Mouse (Mus musculus): ENCODE results near the gene Maff. TPM values are rescaled to one million over a fixed set of nuclear protein-coding genes. Genes with fewer than 3 reads are reported as not detected.
A peak's percentile ranks its signal among the peaks of the same experiment; 100 is the strongest.

The Maff gene
- polyA plus RNA-seq, 1 experiment = 6.4 TPM

- Histone ChIP-seq H3K9me3 (no peaks in the 10 kb centered on the region), H3K4me3 (replicated peaks) (peak overlapping the region; percentile 94), H3K36me3 (replicated peaks; ENCODE audit: low read length) (peaks cover 16% of the 10 kb centered on the region), H3K4me1 (peaks cover 59% of the 10 kb centered on the region), H3K27me3 (replicated peaks) (no peaks in the 10 kb centered on the region)
- TF ChIP-seq FLI1 (IDR thresholded peaks at IDR 0.05; ENCODE audit: low read length) = no peak
- TF ChIP-seq GATA1 (IDR thresholded peaks at IDR 0.05; ENCODE audit: borderline replicate concordance, low read length) = no peak
Measured at GRCm38 (mm10) chr15:79328939-79329275, 17.5 kb upstream of the Maff start.

GRCm38 (mm10) chr15:79329346-79329978, 17.0 kb upstream of the Maff start:
- H3K4me1 ChIP-seq = peaks cover 59% of the 10 kb centered on the region
- no peak overlapping the region for H3K4me3 ChIP-seq (replicated peaks)
- TF ChIP-seq FLI1 (IDR thresholded peaks at IDR 0.05; ENCODE audit: low read length) (no peak), GATA1 (IDR thresholded peaks at IDR 0.05; ENCODE audit: borderline replicate concordance, low read length) (no peak)
- H3K27me3 ChIP-seq (replicated peaks) = no peaks in the 10 kb centered on the region
- H3K9me3 ChIP-seq = no peaks in the 10 kb centered on the region
- H3K36me3 ChIP-seq (replicated peaks; ENCODE audit: low read length) = peaks cover 11% of the 10 kb centered on the region

- Histone ChIP-seq H3K27me3 (replicated peaks) (peaks cover 4% of the 10 kb centered on the region), H3K4me1 (peaks cover 59% of the 10 kb centered on the region), H3K4me3 (replicated peaks) (no peak overlapping the region), H3K36me3 (replicated peaks; ENCODE audit: low read length) (peaks cover 7% of the 10 kb centered on the region), H3K9me3 (no peaks in the 10 kb centered on the region)
- no peak for TF ChIP-seq FLI1 (IDR thresholded peaks at IDR 0.05; ENCODE audit: low read length)
- TF ChIP-seq GATA1 (IDR thresholded peaks at IDR 0.05; ENCODE audit: borderline replicate concordance, low read length) = no peak
Measured at GRCm38 (mm10) chr15:79329979-79330363, 16.4 kb upstream of the Maff start.

- Histone ChIP-seq H3K4me3 (replicated peaks) (no peak overlapping the region), H3K27me3 (replicated peaks) (peaks cover 6% of the 10 kb centered on the region), H3K36me3 (replicated peaks; ENCODE audit: low read length) (peaks cover 2% of the 10 kb centered on the region), H3K9me3 (no peaks in the 10 kb centered on the region), H3K4me1 (peaks cover 59% of the 10 kb centered on the region)
- no peak for TF ChIP-seq GATA1 (IDR thresholded peaks at IDR 0.05; ENCODE audit: borderline replicate concordance, low read length)
- no peak for TF ChIP-seq FLI1 (IDR thresholded peaks at IDR 0.05; ENCODE audit: low read length)
Measured at GRCm38 (mm10) chr15:79330521-79330920, 15.9 kb upstream of the Maff start.

GRCm38 (mm10) chr15:79333409-79333808, 13.0 kb upstream of the Maff start:
- Histone ChIP-seq H3K4me1 (peaks cover 44% of the 10 kb centered on the region), H3K4me3 (replicated peaks) (no peak overlapping the region), H3K27me3 (replicated peaks) (peaks cover 21% of the 10 kb centered on the region), H3K9me3 (0 out of 2 replicates have a peak, but pooled peaks cover 2% of the 10 kb centered on the region), H3K36me3 (replicated peaks; ENCODE audit: low read length) (no peaks in the 10 kb centered on the region)
- no peak for TF ChIP-seq GATA1 (IDR thresholded peaks at IDR 0.05; ENCODE audit: borderline replicate concordance, low read length)
- no peak for TF ChIP-seq FLI1 (IDR thresholded peaks at IDR 0.05; ENCODE audit: low read length)

- H3K27me3 ChIP-seq (replicated peaks) = peaks cover 35% of the 10 kb centered on the region
- H3K4me1 ChIP-seq = peaks cover 46% of the 10 kb centered on the region
- H3K4me3 ChIP-seq (replicated peaks) = peak overlapping the region; percentile 56
- 0 out of 2 replicates have a peak, but pooled peaks cover 4% of the 10 kb centered on the region for H3K9me3 ChIP-seq
- TF ChIP-seq GATA1 (IDR thresholded peaks at IDR 0.05; ENCODE audit: borderline replicate concordance, low read length) (no peak), FLI1 (IDR thresholded peaks at IDR 0.05; ENCODE audit: low read length) (no peak)
- H3K36me3 ChIP-seq (replicated peaks; ENCODE audit: low read length) = no peaks in the 10 kb centered on the region
Measured at GRCm38 (mm10) chr15:79335061-79335655, 11.3 kb upstream of the Maff start.

GRCm38 (mm10) chr15:79338978-79339377, 7.4 kb upstream of the Maff start:
- TF ChIP-seq GATA1 (IDR thresholded peaks at IDR 0.05; ENCODE audit: borderline replicate concordance, low read length) (no peak), FLI1 (IDR thresholded peaks at IDR 0.05; ENCODE audit: low read length) (no peak)
- Histone ChIP-seq H3K4me1 (peaks cover 48% of the 10 kb centered on the region), H3K36me3 (replicated peaks; ENCODE audit: low read length) (no peaks in the 10 kb centered on the region), H3K9me3 (peaks cover 7% of the 10 kb centered on the region; the same call in 1 of the 2 replicates), H3K4me3 (replicated peaks) (no peak overlapping the region), H3K27me3 (replicated peaks) (peaks cover 40% of the 10 kb centered on the region)

- H3K9me3 ChIP-seq = peaks cover 7% of the 10 kb centered on the region; the same call in 1 of the 2 replicates
- peaks cover 47% of the 10 kb centered on the region for H3K4me1 ChIP-seq
- H3K4me3 ChIP-seq (replicated peaks) = peak overlapping the region; percentile 17
- no peaks in the 10 kb centered on the region for H3K36me3 ChIP-seq (replicated peaks; ENCODE audit: low read length)
- TF ChIP-seq GATA1 (IDR thresholded peaks at IDR 0.05; ENCODE audit: borderline replicate concordance, low read length) (no peak), FLI1 (IDR thresholded peaks at IDR 0.05; ENCODE audit: low read length) (no peak)
- peaks cover 40% of the 10 kb centered on the region for H3K27me3 ChIP-seq (replicated peaks)
Measured at GRCm38 (mm10) chr15:79342641-79343337, 3.6 kb upstream of the Maff start.

GRCm38 (mm10) chr15:79344627-79345026, 1.8 kb upstream of the Maff start:
- Histone ChIP-seq H3K4me1 (peaks cover 55% of the 10 kb centered on the region), H3K27me3 (replicated peaks) (peaks cover 40% of the 10 kb centered on the region), H3K36me3 (replicated peaks; ENCODE audit: low read length) (peaks cover 4% of the 10 kb centered on the region), H3K9me3 (peaks cover 5% of the 10 kb centered on the region; the same call in 1 of the 2 replicates), H3K4me3 (replicated peaks) (no peak overlapping the region)
- TF ChIP-seq GATA1 (IDR thresholded peaks at IDR 0.05; ENCODE audit: borderline replicate concordance, low read length) (no peak), FLI1 (IDR thresholded peaks at IDR 0.05; ENCODE audit: low read length) (no peak)

All from megakaryocyte, embryonic 14.5 days (primary cell).